Mouse (Mus musculus) embryonic facial prominence, embryonic 10.5 days (tissue): ENCODE data around the gene Msln. TPM values are rescaled to one million over a fixed set of nuclear protein-coding genes. Genes with fewer than 3 reads are reported as not detected.
"Not testable (repeated sequence)": the region's sequence is repeated elsewhere in the genome, so short reads cannot be mapped to it uniquely, and the experiment has no call there.

Experiments
- DNase-seq: peaks from one replicate; pipeline ENCODE4 v3.0.0-alpha.2; 2017; ENCODE audit warnings: low spot score
- H3K27ac ChIP-seq: fragments of 300-500 bp; sonication (generic); replicated peaks from 2 replicates; pipeline ENCODE4 v1.5.1; 2016; ENCODE audit warnings: mild to moderate bottlenecking
- H3K27me3 ChIP-seq: fragments of 300-500 bp; sonication (generic); replicated peaks from 2 replicates; pipeline ENCODE4 v1.6.1; 2016; ENCODE audit warnings: low read depth, mild to moderate bottlenecking; ENCODE audit not compliant: poor library complexity, severe bottlenecking
- H3K36me3 ChIP-seq: fragments of 300-500 bp; sonication (generic); replicated peaks from 2 replicates; pipeline ENCODE4 v1.6.1; 2016; ENCODE audit warnings: mild to moderate bottlenecking, moderate library complexity
- H3K4me1 ChIP-seq: fragments of 300-500 bp; sonication (generic); 2 replicates; pipeline ENCODE4 v1.6.1; 2016
- H3K4me3 ChIP-seq: fragments of 300-500 bp; sonication (generic); 2 replicates; pipeline ENCODE4 v1.5.1; 2016; ENCODE audit warnings: mild to moderate bottlenecking, moderate library complexity
- H3K9me3 ChIP-seq: fragments of 300-500 bp; sonication (generic); 2 replicates; pipeline ENCODE4 v1.6.1; 2016; ENCODE audit warnings: mild to moderate bottlenecking
- WGBS: fragments of 180-500 bp; shearing (Covaris S2); methylation state at CpG from one replicate; pipeline ENCODE4 v1.1.7; 2016; 5-methylcytosine and 5-hydroxymethylcytosine counted together
- polyA plus RNA-seq: library from polyadenylated mRNA; unstranded; fragments of >200 nt; fragmentation: Nextera tagmentation; extraction: Ambion mirVana; gene quantifications from 2 replicates; pipeline ENCODE4 v1.2.1, GENCODE M21; 2016

Gene Msln
- polyA plus RNA-seq, 1 experiment from 2014 or later: 0.55 TPM

DNA sequence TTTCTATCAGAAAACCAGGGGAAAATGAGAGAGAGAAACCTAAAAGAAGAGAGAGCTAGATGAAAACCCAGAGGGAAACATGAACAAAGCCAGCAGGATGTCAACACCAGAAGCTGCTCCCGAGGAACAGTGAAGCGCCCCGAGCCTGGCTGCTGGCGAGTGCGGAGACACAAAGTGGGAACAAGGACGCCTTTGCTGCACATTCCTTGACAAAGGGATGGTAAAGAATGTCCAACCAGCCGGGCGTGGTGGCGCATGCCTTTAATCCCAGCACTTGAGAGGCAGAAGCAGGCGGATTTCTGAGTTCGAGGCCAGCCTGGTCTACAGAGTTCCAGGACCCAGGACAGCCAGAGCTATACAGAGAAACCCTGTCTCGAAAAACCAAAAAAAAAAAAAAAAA is 12.7 kb downstream of the Msln start:
- H3K9me3 ChIP-seq, H3K4me1 ChIP-seq, H3K36me3 ChIP-seq, H3K27ac ChIP-seq, DNase-seq, H3K4me3 ChIP-seq: not testable (repeated sequence)
- WGBS: 77% methylated on average over 12 of the region's 12 CpGs
- peaks cover 17% of the 10 kb centered on the region for H3K27me3 ChIP-seq

DNA sequence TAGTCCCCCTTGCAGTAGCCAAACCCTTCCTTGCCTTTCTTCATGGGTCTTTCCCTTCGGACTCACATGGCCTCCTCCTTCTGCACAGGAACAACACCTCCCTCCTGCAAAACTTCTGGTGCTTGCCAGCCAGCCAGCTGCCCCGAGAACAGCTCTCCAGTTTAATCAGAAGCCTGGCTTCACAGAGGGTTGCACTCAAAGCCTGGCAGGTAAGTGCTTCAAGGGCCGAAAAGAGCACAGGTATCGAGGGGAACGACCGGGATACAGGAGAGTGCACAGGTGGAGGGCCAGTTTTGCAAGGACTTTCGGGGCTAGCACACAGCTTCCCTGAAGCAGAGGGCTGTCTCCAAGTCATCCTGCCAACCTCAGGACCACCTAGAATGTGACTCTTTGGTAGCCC is 15.3 kb downstream of the Msln start:
- Histone ChIP-seq H3K36me3 (no peaks in the 10 kb centered on the region), H3K4me3 (no peak overlapping the region), H3K27me3 (peaks cover 14% of the 10 kb centered on the region), H3K9me3 (no peaks in the 10 kb centered on the region), H3K27ac (no peak overlapping the region), H3K4me1 (no peaks in the 10 kb centered on the region)
- 81% methylated on average over 7 of the region's 7 CpGs for WGBS
- no peak for DNase-seq

DNA sequence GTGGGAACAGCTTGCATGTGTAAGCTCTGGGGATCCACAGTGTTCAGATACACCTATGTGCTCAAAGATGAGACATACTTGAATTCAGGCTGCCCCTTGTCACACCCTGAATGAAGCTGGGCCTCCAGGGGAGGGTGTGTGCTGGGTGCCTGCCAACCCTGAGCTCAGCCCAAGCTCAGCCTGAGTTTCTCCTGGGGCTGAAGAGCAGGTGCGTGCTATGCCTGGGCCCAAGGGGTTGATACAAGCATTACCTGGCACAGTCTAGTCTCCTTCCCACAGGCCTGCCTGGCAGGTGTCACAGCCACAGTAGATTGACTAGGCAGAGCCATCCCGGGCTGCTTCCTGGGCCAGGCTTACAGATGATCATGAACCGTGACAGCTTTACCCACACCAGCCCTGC is 18.4 kb downstream of the Msln start, which contains the start of gene Mslnl:
TSS of gene Mslnl (plus strand) at position 298 of the 400 bp plus-strand sequence.
- Histone ChIP-seq H3K4me1 (peaks cover 5% of the 10 kb centered on the region; the same call in 1 of the 2 replicates), H3K27ac (no peak within 1 kb of the TSS), H3K9me3 (no peaks in the 10 kb centered on the region), H3K36me3 (peaks cover 8% of the 10 kb centered on the region), H3K4me3 (no peak within 1 kb of the TSS), H3K27me3 (no peaks in the 10 kb centered on the region)
- WGBS: 83% methylated on average over 3 of the region's 3 CpGs
- no peak for DNase-seq

DNA sequence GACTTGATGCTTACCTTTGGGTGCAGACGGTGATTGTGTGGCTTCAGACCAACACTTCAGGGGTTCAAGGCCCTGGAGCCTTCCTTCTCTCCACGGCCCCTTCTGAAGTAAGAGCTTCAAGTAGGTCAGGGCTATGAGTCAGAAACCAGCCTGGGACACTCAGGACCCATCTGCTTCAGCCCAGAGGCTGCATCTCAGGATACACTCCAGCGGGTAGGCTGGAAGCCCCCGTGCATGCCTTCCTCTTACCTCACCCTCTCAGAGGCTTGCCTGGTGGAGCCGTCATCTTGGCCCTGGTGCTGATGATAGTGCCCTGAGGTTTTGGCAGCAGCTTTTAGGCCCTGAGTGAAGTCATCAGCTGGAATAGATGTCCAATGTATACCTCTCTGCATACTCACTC is 18.9 kb downstream of the Msln start:
- H3K27me3 ChIP-seq: no peaks in the 10 kb centered on the region
- WGBS: 80% methylated on average over 5 of the region's 5 CpGs
- peaks cover 5% of the 10 kb centered on the region; the same call in 1 of the 2 replicates for H3K4me1 ChIP-seq
- H3K9me3 ChIP-seq: no peaks in the 10 kb centered on the region
- DNase-seq: no peak
- H3K4me3 ChIP-seq: no peak overlapping the region
- H3K36me3 ChIP-seq: peaks cover 13% of the 10 kb centered on the region
- H3K27ac ChIP-seq: no peak overlapping the region

DNA sequence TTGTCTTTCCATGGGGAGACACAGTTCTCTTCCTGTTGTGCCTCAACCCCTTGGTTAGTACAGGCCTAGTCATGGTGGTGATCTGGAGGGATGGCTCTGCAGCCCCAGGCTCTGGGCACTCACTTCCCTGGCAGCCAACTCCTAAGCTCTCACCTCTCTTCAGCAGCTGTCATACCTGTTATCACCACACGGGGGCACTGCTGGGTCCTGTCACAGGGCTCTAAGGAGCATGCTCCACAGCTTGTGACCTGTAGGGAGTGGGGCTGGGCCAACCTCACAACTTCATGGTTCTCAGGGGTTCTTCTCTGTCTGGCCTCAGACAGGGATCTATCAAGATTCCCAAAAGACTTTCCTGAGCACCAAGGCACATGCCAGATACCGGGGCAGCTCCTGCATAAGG is 22.1 kb downstream of the Msln start:
- Histone ChIP-seq H3K9me3 (no peaks in the 10 kb centered on the region), H3K27ac (no peak overlapping the region), H3K27me3 (no peaks in the 10 kb centered on the region), H3K36me3 (peaks cover 23% of the 10 kb centered on the region), H3K4me3 (no peak overlapping the region), H3K4me1 (peaks cover 19% of the 10 kb centered on the region)
- 19% methylated on average over 2 of the region's 2 CpGs for WGBS
- peak; percentile 90 for DNase-seq

DNA sequence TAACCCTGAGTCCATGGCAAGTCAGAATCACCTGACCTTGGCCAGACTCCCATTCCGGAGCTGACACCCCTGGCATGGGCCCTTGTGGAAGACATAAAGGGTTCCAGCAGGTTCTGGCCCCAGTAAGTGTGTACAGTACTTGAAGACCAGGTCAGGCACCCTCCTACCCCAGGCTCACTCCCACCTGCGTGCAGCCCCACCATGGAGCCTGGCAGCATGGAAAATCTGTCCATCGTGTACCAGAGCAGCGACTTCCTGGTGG is 26.2 kb downstream of the Msln start:
- peak overlapping the region; percentile 80 for H3K27ac ChIP-seq
- peaks cover 36% of the 10 kb centered on the region for H3K4me1 ChIP-seq

DNA sequence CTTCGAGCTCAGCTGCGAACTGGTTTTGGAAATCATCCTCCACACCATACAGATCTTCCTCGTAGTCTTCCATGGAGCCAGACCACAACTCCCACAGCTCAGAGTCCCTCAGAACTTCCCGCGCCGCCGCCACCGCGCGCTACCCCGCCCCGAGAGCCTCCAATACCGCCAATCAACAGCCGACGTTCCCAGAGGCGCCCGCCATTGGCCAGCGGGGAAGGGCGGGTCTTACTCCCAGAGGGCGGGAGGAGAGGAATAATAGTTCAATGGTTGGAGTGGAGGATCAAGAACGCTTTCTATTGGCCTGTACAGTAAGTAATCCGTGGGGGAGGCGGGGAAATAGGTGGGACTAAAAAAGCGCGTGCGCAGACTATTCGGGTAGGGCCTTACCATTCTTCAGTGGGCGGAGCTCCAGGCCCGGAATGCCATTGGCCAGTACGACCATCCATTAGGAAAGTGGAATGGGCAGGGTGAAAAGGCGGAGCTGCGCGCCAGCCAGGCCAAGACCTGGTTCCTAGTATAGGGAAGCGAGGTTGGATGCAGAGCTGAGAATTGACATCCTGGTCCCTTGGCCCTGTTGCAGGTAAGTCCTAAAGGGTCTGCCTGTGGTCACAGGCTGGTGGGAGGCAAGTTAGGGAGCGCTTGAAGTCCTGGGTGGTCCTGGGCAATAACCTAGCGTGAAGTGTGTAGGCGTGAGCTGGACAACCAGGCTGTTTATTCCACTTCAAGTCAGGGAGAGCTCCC is 26.7 kb downstream of the Msln start, which contains the start of the genes Chtf18 and Rpusd1:
TSS of gene Chtf18 (minus strand) at position 155 of the 744 bp plus-strand sequence.
TSS of gene Rpusd1 (plus strand) at position 406 of the 744 bp plus-strand sequence.
- Histone ChIP-seq H3K4me3 (peak within 1 kb of the TSS; percentile 83), H3K9me3 (no peaks in the 10 kb centered on the region), H3K27ac (peak within 1 kb of the TSS; percentile 80), H3K27me3 (no peaks in the 10 kb centered on the region), H3K36me3 (peaks cover 56% of the 10 kb centered on the region), H3K4me1 (peaks cover 36% of the 10 kb centered on the region)
- 1% methylated on average over 37 of the region's 37 CpGs for WGBS
- DNase-seq: peak; percentile 97

More for the DNA sequence above, 26.2 kb downstream of the Msln start:
- no peaks in the 10 kb centered on the region for H3K9me3 ChIP-seq
- DNase-seq: no peak
- H3K36me3 ChIP-seq: peaks cover 51% of the 10 kb centered on the region
- H3K4me3 ChIP-seq: peak overlapping the region; percentile 83
- WGBS: 31% methylated on average over 4 of the region's 4 CpGs
- H3K27me3 ChIP-seq: no peaks in the 10 kb centered on the region

DNA sequence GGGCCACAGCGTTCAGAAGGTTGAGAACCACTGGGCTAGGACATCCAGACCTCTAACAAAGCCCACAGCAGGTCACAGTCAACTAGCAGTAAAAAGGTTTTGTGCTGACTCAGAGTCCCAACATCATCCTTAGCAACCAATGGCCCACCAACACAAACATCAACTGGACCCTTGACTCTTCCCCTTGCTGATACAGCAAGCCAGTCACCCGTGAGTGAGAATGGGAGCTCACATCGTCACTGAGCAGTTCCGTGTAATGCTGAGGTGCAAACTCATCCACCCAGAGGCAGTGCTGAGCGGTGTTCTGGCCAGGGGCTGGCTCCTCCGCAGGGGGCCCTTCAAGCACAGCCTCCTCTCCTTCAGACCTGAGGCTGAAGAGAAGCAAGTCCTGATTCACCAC is 28.9 kb downstream of the Msln start:
- DNase-seq: no peak
- Histone ChIP-seq H3K9me3 (no peaks in the 10 kb centered on the region), H3K4me1 (peaks cover 32% of the 10 kb centered on the region), H3K27me3 (no peaks in the 10 kb centered on the region), H3K36me3 (peaks cover 64% of the 10 kb centered on the region), H3K4me3 (peak overlapping the region; percentile 83; the same call in 1 of the 2 replicates), H3K27ac (no peak overlapping the region)
- 82% methylated on average over 6 of the region's 6 CpGs for WGBS

DNA sequence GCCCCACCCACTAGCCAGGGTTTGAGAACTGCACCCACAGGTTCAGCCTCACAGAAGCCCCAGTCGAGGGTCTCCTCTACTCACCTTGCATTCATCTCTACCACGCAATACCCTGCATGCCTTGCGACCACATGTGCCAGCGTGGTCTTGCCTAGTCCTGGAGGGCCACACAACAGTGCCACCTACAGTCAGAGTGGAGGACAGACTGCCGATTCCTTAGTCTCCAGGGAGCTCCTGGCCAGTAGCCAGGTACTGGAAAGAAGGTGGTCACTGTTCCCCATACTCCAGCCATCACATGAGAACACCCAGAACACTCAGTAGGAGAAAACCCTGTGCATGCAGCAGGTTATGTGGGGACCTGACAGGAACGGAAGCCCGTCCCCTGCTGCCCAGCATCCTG is 30.3 kb downstream of the Msln start:
- WGBS: 81% methylated on average over 7 of the region's 7 CpGs
- H3K27ac ChIP-seq: no peak overlapping the region
- H3K4me3 ChIP-seq: 0 out of 2 replicates have a peak overlapping the region, but pooled peaks have one; percentile 23
- DNase-seq: peak; percentile 20
- H3K27me3 ChIP-seq: peaks cover 5% of the 10 kb centered on the region
- H3K36me3 ChIP-seq: peaks cover 73% of the 10 kb centered on the region
- H3K9me3 ChIP-seq: no peaks in the 10 kb centered on the region
- H3K4me1 ChIP-seq: peaks cover 29% of the 10 kb centered on the region

DNA sequence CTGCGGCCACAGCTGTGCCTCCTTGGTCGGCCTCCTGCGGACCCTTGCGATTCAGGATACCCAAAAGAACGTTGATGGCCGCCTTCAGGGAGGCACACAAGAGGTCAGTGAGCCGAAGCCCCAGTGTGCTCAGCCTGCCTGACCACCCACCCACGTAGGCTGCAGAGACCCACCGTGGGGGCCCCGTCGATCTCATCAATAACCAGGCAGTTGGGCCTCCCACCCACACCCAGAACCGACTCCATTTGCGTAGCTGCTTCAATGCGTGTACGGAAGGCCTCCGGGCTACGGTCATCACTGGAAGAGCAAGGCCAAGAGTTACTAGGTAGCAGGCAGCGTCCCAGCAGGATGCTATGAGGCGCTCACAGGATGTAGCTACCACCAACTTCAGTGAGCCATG is 30.7 kb downstream of the Msln start:
- H3K36me3 ChIP-seq: peaks cover 73% of the 10 kb centered on the region
- no peak for DNase-seq
- peaks cover 10% of the 10 kb centered on the region for H3K27me3 ChIP-seq
- 95% methylated on average over 19 of the region's 19 CpGs for WGBS
- H3K9me3 ChIP-seq: no peaks in the 10 kb centered on the region
- H3K4me1 ChIP-seq: peaks cover 25% of the 10 kb centered on the region
- H3K27ac ChIP-seq: no peak overlapping the region
- H3K4me3 ChIP-seq: no peak overlapping the region

DNA sequence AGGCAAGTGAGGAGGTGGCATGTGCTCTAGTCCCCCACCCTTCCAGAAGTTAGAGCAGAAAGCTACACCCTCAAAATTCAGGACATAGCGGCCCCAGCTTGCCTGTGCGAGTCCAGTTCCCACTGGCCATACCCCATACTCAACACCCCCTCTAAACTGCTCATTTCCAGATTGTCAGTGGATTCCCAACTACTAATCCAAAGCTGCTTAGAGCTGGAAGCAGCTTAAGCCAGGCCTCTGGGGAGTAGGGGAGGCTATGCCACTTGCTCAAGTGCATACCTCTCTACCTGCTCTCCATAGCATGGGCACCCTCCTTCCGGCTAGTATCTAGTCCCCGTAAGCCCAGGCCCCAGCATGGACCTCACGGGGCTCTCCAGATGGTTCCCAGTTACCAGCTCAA is 32.7 kb downstream of the Msln start:
- peaks cover 29% of the 10 kb centered on the region for H3K4me1 ChIP-seq
- WGBS: 92% methylated on average over 5 of the region's 5 CpGs
- H3K4me3 ChIP-seq: no peak overlapping the region
- no peak for DNase-seq
- no peak overlapping the region for H3K27ac ChIP-seq
- no peaks in the 10 kb centered on the region for H3K9me3 ChIP-seq
- peaks cover 75% of the 10 kb centered on the region for H3K36me3 ChIP-seq
- peaks cover 30% of the 10 kb centered on the region for H3K27me3 ChIP-seq

DNA sequence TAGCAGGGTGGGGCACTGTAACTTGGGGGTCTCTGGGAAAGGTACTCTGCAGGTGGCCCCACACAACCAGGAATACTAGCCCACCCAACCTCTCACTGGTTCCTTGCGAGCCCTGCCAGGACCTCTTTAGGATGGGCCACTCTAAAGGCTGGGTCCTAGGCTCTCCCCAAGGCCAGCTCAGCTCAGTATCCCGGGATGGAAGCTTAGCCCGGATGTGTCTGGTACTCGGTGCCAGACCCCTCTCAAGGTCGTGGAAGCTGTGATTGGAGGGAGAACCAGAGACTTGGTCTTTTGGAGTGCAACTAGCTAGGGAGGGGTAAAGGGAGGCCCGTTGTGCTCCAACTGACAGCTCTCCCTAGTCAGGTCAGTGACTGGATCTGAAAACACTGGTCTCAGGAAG is 36.5 kb downstream of the Msln start:
- Histone ChIP-seq H3K4me3 (peak overlapping the region; percentile 58), H3K4me1 (peaks cover 26% of the 10 kb centered on the region), H3K9me3 (no peaks in the 10 kb centered on the region), H3K27me3 (peaks cover 46% of the 10 kb centered on the region), H3K27ac (no peak overlapping the region), H3K36me3 (peaks cover 45% of the 10 kb centered on the region)
- no peak for DNase-seq
- WGBS: 12% methylated on average over 6 of the region's 6 CpGs
